Mouse (Mus musculus): ENCODE data around the gene Rbm6.
A peak's percentile ranks its signal among the peaks of the same experiment; 100 is the strongest.

Gene Rbm6

DNA sequence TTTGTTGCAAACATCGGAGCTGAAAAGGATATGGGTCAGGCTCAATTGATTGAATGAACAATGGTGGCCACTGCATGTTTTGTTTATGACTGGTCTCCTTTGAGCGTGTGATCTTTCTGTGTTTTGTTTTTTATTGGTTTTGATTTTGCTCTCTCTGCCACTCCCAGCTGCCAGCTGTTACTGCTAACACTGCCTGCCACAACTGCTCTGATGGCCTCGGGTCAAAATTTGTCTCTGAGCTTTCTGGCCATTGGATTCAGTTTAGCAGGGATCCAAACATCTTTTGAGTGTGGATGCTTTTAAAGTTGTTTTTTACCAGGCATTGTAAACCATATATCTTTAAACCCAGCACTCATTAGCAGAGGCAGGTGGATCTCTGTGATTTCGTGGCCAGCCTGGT, 7.4 kb upstream of the Rbm6 start:
- DNase-seq (ENCODE audit: low spot score in 2 of 2), result no peak

DNA sequence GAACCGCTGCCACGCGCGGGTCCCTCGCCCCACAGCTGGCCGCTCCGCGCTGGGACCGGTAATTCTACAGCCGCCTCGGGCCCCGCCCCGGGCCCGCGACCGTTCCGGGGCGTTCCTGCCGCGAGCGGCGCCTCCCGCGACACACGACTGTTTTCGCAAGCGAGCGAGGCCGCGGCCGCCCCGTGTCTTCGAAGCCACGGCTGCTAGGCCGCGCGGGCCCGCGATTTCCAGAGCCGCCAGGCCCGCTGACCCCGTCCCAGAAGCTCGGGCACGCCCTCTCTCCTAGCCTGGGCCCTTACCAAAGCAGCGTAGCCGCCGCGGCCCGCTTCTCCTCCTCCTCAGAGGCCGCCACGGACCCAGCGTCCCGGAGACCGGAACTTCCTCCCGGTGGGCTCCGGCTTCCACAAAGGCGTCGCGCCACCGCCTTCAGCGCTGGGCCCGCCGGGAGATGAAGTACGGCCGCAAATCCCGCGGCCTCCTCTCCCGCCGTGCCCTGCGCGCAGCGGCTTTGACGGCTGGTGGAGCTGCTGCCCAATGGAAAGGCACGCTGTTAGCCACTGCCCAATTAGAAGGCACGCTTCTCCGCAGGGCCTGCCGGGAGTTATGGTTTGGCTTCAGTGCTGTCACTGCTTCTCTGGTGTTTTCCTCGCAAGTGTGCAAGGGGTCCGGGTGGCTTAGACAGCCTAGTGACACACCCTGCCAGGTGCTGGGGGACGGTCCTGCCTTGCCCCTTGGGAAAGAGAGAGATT, 513 bp downstream of the Rbm6 start:
- peak; percentile 92 to 93 for DNase-seq (ENCODE audit: low spot score in 2 of 2)

DNA sequence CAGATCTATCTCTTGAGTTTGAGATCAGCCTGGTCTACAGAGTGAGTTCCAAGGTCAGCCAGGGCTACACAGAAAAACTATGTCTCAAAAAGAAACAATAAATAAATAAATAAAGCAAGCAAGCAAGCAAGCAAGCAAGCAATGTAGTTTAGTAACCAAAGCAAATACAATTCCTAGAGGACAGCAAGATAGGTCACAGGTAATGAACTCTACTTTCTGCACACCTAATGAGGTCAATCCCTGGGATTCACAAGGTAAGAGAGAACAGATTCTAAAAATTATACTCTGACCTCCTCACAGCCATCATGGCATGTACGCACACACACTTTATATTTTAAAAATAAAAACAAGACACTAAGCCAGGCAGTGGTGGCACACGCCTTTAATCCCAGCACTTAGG, 7.0 kb downstream of the Rbm6 start:
- no peak for DNase-seq (ENCODE audit: low spot score in 2 of 2)

DNA sequence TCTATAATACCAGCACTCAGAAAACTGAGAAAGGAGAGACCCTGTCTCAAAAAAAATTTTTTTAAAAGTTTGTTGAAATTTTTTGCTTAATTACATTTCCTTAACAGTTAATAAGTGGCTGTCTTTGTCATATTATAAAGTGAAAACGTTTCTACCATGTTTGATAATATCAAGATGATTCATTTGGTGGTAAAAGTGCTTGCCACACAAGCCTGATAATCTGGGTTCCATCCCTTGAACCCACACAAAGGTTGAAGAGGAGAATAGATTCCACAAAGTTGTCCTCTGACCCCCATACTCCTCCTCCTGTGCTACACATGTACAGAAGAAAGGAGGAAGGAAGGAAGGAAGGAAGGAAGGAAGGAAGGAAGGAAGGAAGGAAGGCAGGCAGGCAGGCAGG, 8.5 kb downstream of the Rbm6 start:
- no peak for DNase-seq (ENCODE audit: low spot score in 2 of 2)

DNA sequence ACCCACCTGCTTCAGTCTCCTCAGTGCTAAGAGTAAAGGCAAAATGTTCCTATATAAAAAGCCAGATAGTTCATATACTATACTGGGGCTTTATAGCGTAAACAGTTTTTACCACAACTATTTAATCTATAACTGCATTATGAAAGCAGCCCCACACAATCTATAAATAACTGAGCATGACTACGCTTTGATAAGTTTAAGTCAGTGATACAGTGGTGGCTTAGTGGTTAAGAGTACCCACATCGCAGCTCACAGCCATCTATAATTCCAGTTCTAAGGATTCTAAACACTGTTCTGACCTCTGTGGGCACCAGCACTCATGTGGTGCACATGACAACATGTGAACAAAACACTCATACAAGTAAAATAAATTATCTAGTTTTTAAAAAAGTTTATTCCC, 14.7 kb downstream of the Rbm6 start:
- no peak for DNase-seq (ENCODE audit: low spot score in 2 of 2)

DNA sequence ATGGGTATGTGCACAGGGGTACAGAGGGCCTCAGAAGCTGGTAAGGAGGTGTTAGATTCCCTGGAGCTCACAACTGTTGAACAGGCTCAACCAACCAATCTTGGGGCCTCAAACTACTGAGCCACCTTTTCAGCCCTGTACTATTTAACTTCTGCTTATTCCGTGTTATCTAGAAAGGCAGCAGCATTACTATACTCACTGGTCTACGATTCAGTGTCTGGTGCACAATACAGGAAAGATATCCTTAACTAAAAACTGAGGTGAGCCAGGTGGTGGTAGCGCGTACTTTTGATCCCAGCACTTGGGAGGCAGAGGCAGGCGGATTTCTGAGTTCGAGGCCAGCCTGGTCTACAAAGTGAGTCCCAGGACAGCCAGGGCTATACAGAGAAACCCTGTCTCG, 24.1 kb downstream of the Rbm6 start:
- DNase-seq (ENCODE audit: low spot score in 2 of 2), result no peak

DNA sequence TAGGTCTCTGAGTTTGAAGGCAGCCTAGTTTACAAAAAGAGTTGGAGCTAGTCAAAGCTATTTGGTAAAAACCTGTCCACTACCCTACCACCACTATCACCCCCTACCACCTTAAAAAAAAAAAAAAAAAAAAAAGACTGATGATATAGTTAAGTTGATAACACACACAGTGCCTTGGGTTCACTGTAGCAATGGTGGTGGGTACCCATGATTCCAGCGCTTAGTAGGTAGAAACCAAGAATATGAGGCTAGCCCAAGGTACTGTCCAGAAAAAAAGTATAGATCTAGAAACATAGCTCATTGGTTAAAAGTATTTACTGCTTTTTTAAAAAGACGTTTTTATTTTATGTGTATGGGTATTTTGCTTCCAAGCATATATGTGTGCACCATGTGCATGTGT, 30.3 kb downstream of the Rbm6 start:
- no peak for DNase-seq (ENCODE audit: low spot score in 2 of 2)

DNA sequence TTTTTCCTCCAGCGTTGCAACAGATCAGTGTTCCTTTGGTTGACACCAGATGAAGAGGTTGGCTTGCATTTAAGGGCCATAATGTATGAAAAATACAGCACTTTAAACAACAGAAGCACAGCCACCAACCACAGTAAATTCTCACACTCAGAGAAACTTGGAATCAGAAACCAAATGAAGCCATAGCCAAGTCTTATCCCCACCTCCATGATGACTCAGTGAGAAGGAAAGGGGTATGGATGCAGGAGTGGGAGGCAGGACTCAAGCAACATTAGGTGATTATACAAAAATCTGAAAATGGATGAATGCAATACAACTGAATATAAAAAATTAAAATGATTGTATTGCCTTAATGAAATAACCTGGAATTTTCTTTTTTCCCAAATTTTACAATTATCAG, 34.2 kb downstream of the Rbm6 start:
- DNase-seq (ENCODE audit: low spot score in 2 of 2), result no peak

DNA sequence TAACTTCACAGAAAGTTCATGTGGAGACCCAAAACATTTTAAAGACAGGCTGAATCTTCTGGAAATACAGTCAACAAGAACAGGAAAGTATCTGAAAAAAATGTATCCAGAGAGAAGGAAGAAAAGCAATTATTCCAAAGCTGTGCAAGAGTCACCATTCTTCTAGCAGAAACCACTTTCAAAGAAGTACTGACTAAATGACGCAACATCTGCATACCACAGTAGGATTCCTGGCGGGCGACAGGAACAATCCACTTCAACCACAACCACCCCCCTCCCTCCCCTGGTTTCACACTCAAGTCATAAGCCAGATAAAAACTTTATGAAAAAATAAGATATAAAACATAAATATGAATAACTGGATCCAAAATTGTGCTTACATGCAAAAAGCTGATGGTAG, 39.2 kb downstream of the Rbm6 start:
- DNase-seq (ENCODE audit: low spot score in 2 of 2), result no peak

DNA sequence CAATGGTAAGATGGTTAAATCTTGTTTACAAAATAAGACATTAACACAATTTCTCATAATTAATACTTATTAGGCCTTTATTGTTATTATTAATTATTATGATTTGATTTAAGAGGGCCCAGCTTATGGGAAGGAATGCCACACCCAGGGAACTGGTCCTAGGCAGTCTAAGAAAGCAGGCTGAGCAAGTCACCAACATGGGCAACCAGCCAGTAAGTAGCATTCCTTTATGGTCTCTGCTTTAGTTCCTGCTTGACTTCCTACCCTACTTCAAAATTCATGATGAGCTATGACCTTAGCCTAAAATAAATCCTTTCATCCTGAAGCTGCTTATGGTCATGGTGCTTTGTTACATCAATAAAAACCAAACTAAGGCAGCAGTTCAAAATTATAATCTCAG, 41.3 kb downstream of the Rbm6 start:
- no peak for DNase-seq (ENCODE audit: low spot score in 2 of 2)

DNA sequence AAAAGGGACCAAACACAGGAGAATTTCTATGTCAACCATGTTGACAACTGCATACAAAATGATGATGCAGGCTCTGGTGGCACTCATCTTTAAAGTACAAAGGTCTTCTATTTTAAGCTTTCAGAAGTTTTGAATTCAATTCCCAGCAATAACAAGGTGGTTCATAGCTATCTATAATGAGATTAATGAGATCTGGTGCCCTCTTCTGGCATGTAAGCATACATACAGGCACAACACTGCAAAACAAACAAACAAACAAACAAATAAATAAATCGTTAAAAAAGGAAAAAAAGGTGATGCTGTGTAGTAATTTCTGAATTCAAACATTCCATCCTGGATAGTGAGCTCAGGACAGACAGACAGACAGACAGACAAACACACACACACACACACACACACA, 60.9 kb downstream of the Rbm6 start:
- no peak for DNase-seq (ENCODE audit: low spot score in 2 of 2)

DNA sequence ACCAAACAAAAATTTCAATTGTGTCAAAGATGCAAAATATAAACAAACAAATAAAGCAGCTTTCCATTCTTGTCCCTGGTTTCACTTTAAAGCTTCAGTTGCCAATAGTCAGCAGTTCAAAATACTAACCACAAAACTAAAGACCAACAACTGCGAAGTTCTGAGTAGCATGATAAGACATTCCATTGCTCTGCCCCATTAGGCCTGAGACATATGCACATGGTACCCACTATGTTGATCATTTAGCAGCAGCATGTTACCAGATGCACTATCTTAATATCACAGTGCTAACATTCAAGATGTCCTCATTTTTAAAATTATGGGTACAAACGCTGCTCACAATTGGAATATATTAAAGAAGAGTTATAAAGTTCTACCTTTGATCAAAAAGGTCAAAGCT, 62.1 kb downstream of the Rbm6 start:
- DNase-seq (ENCODE audit: low spot score in 2 of 2), result no peak

DNA sequence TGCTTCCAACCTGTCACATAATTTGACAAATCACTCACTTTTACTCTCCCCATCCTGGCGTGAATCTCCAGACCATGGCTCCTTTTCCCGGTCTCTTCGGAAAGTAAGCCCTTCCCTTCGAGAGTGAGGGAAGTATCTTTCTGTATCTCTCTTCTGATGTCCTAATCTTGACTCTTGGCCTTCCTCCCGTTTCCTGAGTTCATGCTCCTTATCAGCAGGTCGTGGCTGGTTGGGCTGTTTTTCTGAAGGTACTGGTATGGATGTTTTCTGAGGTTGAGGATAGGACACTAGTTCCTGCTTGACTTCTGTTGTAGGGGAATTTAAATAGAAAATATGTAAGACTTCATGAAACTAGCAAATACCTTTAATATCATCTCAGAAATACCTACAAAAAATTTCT, 81.3 kb downstream of the Rbm6 start:
- DNase-seq (ENCODE audit: low spot score in 2 of 2), result no peak

DNA sequence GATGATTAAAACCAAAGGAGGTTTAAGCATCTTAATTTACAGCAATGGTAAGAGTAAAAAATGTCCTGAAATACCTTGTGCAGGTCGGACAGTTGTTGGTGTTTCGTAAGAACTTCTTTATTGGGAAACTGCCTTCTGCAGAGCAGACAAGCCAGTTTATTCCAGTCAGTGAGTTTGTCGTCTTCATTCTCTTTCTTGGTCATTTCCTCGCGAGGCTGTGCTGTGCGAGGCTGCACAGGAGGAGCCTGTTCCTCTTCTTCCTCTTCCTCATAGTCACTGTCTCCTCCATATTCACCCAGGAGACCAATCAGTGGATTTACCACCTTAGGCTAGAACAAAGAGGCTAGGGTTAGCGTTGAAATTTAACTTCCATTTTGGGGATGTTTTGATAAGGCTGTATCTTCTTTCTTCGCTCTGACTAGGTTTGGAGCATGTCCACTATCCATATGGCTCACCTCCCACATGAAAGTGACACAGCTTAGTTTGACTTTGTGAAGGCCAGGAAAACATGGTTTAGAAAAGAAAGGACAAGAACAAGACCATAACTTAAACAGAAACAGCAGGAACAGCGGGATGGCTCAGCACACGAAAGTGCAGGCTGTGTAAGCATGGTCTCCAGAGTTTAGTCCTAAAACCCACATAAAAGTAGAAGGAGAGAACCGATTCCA, 90.4 kb downstream of the Rbm6 start:
- no peak for DNase-seq (ENCODE audit: low spot score in 2 of 2)

DNA sequence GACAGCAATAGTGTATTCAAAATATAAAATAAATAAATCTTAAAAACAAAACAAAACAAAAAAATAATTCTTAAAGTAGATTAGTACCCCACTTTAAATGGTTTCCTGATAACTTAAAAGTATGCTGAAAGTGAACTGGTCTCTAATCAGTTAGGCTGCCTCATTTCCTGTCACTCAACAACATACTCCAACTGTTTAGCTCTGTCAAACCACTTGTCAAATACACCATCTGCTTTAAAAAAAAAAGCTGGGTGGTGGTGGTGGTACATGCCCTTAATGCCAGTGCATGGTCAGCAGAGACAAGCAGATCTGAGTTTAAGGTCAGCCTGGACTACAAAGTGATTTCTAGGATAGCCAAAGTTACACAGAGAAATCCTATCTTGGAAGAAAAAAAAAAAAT, 96.2 kb downstream of the Rbm6 start:
- DNase-seq (ENCODE audit: low spot score in 2 of 2), result no peak

DNA sequence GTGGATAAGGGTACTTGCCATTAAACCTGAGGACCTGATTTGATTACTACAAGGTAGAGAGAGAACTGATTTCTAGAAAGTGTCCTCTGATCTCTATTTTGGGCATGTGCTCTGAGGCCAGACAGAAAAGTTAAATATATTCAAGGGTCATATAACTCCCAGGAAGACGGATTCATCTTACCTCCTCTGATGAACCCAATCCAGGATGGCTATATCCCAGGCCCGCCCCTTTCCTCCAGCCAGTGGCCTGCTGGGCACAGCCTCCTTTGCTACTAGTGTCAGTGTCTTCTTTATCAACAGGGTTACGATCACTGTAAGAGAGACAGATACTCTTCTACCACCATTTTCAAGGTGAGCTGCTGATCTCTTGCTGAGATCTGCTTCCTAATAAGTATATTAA, 98.6 kb downstream of the Rbm6 start:
- no peak for DNase-seq (ENCODE audit: low spot score in 2 of 2)

DNA sequence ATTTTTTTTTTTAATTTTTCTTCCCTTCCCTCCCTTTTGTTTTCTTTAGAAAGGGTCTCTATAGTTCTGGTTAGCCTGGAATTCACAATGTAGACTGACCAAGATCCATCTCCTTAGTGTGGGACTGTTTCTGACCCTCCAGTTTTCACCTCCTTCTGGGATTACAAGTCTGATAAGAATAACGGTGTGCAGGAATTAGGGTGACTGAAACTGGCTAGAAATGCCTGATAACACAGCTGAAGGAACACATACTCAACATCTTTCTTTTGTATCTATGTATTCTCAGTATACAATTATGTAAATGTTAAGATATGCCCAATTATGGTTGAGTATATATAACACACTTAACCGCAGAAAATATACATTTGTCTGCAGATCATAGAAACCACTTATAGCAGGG, 101.3 kb downstream of the Rbm6 start:
- DNase-seq (ENCODE audit: low spot score in 2 of 2), result no peak

DNA sequence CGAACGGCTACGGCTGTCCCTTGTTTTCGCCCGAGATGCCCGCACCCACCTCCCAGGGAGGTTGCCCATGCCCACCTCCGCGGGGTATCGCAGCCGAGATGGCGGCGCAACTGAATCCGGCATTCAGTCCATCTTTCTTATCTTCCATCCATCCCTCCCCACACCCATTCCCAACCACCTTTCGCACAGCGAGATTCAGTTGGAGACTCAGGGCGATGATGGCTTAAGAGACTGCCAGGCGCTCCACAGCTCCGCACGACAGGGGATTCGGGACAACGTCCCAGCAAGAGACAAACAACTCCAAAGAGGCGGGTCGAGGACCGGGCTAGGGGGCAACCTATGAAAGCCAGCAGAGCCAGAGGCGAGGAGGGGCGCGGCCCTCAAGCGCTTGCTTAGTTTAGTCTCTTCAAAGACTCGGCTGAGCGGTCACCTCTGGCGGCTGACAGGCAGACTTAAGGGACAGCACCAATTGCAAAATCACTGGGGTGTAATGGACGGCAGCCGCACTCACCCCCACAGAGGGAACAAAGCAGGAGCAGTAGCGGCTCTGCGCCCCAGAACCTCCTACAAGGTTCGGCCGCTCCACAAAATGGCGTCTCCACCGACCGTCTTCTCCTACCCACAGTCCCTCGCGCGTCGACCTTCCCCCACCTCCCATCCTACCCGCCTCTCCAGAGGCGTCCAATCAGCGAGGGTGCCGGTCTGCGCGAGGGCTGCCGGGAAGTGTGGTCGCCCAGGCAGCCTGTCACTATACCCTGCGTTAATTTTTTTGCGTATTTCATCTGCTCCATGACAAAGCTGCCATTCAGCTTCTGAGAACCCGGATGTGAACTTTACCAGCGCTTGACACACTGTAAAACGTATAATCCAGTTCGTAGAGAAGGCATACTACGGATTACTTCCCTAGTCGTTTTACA, 102.4 kb downstream of the Rbm6 start, which contains the start of gene Rbm5:
Rbm5 (minus strand) TSS at position 623 of the 917 bp plus-strand sequence.
- peak; percentile 88 to 93 for DNase-seq (ENCODE audit: low spot score in 2 of 2)

DNA sequence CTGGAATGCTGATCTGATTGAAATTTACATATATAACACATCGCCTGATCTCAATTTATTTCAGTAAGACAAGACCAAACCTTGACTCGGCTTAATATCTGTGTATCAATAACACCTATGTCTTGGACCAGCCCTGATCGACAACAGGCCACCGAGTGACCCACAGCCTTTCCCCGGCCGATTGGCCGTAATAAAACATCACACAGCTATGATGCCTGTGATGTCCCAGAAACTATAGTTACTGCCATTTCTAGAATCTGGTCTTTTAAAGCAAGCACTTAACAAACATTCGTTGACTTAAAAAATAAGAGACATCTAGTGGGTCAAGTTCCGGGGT, 103.0 kb downstream of the Rbm6 start:
- no peak for DNase-seq (ENCODE audit: low spot score in 2 of 2)

DNA sequence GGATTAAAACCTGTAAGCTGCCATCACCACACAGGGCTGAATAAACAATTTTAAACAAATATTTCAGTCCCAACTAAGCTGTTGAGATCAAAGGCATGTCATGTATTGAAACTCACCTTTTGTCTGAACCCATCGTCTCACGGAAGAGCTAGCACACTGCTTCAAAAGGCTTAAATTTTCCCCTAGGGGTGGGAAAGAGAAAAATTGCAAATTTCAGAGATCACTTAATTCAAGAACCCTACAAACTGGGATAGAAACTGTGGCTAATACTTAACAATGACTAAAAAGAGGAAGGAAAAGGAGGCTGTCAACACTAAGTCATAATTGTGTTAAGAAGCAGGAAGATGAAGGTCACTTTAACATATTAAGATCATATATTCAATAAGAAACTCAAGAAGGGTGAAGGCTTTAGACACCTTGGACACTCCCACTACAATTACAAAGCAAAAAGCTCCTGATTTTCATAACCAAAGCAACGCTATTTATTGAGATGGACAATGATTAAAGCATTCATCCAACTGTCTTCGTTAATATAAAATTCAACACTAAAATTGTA, 103.5 kb downstream of the Rbm6 start:
- no peak for DNase-seq (ENCODE audit: low spot score in 2 of 2)

DNA sequence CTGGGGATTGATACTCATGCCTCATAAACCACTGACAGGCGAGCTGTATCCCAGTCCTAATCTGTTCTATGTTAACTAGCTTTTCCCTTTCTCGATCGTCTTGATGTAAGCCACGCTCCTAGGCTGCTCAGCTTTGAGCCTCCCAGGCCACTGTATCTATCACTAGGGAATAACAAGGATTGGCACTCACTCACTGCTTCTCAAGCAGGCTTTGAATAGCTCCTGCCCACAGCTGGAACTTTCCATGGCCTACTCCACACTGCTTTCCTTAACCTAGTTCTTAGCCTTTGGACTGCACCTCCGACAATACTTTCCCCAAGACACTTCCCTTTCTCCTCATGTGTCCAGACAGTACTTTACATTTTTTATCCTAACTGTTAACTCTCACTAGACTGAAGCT, 104.2 kb downstream of the Rbm6 start:
- DNase-seq (ENCODE audit: low spot score in 2 of 2), result no peak

DNA sequence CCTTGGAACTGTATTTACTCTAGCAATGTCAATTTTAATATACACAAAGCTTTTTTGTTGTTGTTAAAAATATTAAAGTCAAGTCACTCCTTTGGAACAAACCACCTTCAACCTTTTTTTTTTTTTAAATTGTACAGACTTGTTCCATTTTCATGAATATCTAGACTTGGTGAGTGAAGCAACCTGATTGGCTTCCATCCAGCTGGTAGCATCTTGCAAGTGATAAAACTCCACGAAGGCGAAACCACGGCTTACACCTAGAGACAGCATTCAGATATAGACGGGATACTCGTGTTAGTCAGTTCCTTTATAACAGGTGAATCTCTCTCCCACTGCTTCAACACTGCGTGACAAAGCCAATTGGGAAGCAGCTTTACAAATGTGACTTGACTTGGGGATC, 113.4 kb downstream of the Rbm6 start:
- no peak for DNase-seq (ENCODE audit: low spot score in 2 of 2)
